18 mouse cellular contexts compared by ENCODE assay signal in the genomic region with DNA sequence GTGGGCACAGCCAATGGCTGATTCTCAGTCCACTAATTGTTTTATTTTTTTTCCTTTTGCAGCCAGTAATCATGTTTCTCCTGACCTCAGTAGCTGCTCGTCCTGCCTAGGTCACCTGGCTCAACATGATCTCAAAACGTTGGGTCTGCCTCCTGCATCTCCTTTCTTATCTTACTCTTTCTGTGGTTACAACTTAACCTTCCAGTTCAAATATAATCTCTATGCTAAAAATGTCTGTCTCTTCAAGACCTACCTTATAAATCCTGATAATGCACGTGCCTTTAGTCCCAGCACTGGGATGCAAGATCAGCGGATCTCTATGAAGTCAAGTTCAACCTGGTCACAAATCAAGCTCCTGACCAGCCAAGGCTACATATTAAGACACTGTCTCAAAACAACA.
"Had no signal": no experiment of that assay in that cellular context is flagged by ENCODE, and none has a peak within 500 bp of the region (broad histone marks: within the 10 kb centered on the region; RNA-seq: fewer than 3 reads in every experiment).

No protein-coding gene starts in this region.

- DNase-seq: kidney, adult 11 months; kidney, adult 8-10 months; kidney, postnatal 10 days; kidney, postnatal 4 days; layer of hippocampus, adult 9-11 months; lung, adult 18-20 months; lung, postnatal 10 days; lung, postnatal 36 days; thymus, adult 18-20 months; thymus, postnatal 36 days had no signal

- H3K27ac ChIP-seq: intestine, embryonic 15.5 days; kidney, embryonic 15.5 days; limb, embryonic 10.5 days; limb, embryonic 13.5 days; lung, embryonic 15.5 days; midbrain, embryonic 12.5 days; midbrain, embryonic 15.5 days; neural tube, embryonic 13.5 days had no signal

- H3K9me3 ChIP-seq: intestine, embryonic 15.5 days; kidney, embryonic 15.5 days; limb, embryonic 10.5 days; limb, embryonic 13.5 days; lung, embryonic 15.5 days; midbrain, embryonic 12.5 days; midbrain, embryonic 15.5 days; neural tube, embryonic 13.5 days had no signal

- ATAC-seq: intestine, embryonic 15.5 days; midbrain, embryonic 15.5 days had no signal

- H3K27me3 ChIP-seq: intestine, embryonic 15.5 days; kidney, embryonic 15.5 days; limb, embryonic 13.5 days; lung, embryonic 15.5 days; midbrain, embryonic 12.5 days; midbrain, embryonic 15.5 days; neural tube, embryonic 13.5 days had no signal

- H3K4me2 ChIP-seq: intestine, embryonic 15.5 days; kidney, embryonic 15.5 days; limb, embryonic 13.5 days; lung, embryonic 15.5 days; midbrain, embryonic 12.5 days; midbrain, embryonic 15.5 days; neural tube, embryonic 13.5 days had no signal

- H3K4me1 ChIP-seq: intestine, embryonic 15.5 days; kidney, embryonic 15.5 days; limb, embryonic 10.5 days; limb, embryonic 13.5 days; lung, embryonic 15.5 days; midbrain, embryonic 12.5 days; midbrain, embryonic 15.5 days; neural tube, embryonic 13.5 days had no signal

- H3K9ac ChIP-seq: intestine, embryonic 15.5 days; kidney, embryonic 15.5 days; limb, embryonic 13.5 days; lung, embryonic 15.5 days; midbrain, embryonic 12.5 days; midbrain, embryonic 15.5 days; neural tube, embryonic 13.5 days had no signal

- H3K36me3 ChIP-seq: intestine, embryonic 15.5 days; kidney, embryonic 15.5 days; limb, embryonic 10.5 days; limb, embryonic 13.5 days; lung, embryonic 15.5 days; midbrain, embryonic 12.5 days; midbrain, embryonic 15.5 days; neural tube, embryonic 13.5 days had no signal

- H3K4me3 ChIP-seq: intestine, embryonic 15.5 days; kidney, embryonic 15.5 days; limb, embryonic 10.5 days; limb, embryonic 13.5 days; lung, embryonic 15.5 days; midbrain, embryonic 12.5 days; midbrain, embryonic 15.5 days; neural tube, embryonic 13.5 days had no signal
